Mouse (Mus musculus) adrenal gland, adult 18-20 months (tissue): ENCODE measurements around the gene Mettl7b. TPM values are rescaled to one million over a fixed set of nuclear protein-coding genes. Genes with fewer than 3 reads are reported as not detected.

Experiments
- DNase-seq, 2 experiments: peaks; one replicate each; pipeline ENCODE4 v3.0.0; 2021 to 2022; ENCODE audit warnings: low spot score in 2 of 2
- total RNA-seq, 2 experiments: library from RNA; stranded (reverse); gene quantifications; 1 replicate in 1 of 2; 2 replicates in 1 of 2; pipeline ENCODE4 v1.2.3; 2021

The Mettl7b gene
- total RNA-seq, 2 experiments from 2014 or later: 0.32 to 0.33 TPM

DNA sequence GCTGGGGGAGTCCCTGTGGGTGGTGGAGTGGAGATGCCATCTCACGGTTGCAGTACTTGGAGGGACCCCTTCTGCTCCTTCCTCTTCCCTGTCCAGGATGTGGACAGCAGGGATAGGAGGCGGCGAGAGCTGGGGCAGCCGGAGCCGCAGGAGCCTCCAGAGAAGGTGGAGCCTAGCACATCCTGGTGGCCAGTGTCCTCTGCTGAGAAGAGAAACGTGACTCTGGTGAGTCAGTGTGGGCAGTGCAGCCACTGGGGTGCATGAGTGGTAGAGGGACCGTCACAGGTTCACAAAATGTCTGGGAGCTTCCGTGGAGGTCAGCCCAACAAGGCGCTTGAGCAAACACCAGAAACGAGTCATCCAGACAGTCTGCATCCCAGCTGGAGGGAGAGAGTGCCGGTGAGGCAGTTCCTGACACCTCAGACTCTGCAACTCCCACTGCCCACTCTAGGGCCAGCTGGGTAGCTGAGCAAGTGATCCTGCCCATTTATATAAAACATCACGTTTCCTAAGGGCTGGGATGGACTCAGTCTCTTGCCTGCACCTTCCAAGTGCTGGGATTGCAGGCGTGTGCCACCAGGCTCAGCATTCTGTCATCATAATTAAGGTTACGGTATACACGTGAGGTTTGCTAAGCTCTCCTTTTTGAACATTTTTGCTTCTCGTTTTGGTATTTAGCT is 10.4 kb downstream of the Mettl7b start:
- DNase-seq: no peak

DNA sequence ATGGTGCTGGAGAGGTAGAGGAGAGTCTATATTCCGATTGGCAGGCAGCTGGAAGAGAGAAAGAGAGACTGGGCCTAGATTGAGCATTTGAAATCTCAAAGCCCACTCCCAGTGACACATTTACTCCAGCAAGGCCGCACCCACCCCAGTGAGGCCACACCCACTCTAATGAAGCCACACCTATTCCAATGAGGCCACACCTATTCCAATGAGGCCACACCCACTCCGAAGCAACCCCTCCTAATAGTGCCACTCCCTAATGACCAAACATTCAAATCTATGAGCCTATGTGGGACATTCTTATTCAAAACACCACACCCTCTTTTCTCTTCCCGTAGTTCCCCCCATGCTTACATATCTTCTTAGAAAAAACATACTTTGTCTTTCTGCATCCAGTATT is 13.3 kb downstream of the Mettl7b start:
- DNase-seq: no peak

DNA sequence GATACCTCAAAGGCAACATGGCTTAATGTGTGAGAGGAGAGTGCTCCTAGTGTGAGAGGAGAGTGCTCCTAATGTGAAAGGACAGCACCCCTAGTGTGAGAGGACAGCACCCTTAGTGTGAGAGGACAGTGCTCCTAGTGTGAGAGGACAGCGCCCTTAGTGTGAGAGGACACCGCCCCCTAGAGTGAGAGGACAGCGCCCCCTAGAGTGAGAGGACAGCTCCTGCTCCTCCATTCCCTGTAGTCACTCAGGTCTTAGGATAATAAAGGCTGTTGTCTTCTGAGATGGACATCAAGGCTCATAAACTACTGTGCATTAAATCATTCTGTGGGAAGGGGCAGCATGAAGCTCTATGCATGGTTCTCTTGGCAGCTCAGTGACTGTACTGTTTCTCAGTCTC is 15.1 kb downstream of the Mettl7b start:
- DNase-seq: peak; percentile 20 to 40

DNA sequence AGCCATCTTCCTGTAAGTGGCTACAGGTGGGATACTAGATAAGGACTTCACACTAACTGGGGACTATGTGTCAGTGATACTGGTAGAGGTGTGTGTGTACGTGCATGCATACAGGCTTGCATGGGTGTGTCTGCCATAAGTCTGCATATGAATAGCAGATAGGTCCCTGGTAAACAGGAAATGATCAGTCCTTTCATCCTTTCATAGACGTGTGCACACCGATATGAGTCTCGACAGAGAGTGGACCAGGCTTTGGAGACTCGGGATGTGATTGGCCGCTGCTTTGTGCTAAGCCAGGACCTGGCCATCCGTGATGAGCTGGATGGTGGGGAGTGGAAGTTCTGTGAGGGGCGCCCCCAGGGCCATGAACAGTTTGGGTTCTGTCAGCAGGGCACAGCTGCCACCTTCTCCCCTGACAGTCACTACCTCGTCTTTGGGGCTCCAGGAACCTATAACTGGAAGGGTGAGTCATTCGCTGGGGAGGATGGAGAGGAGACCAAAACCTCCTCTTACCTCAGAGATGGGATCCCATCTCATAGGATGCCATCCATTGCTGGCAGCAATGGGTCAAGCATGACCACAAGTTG is 20.2 kb downstream of the Mettl7b start:
- DNase-seq: no peak

DNA sequence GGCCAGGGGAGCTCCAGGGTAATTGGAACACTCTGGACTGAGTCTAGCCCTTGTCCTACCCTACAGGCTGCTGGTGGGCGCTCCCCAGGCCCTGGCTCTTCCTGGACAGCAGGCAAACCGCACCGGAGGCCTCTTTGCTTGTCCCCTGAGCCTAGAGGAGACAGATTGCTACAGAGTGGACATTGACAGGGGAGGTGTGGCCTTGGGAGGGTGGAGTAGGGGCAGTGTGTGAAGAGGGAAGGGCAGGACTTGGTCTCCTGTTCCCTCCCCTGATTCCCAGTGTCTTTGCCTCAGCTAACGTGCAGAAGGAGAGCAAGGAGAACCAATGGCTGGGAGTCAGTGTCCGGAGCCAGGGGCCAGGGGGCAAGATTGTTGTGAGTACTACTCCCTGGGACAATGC is 21.8 kb downstream of the Mettl7b start:
- DNase-seq: no peak

DNA sequence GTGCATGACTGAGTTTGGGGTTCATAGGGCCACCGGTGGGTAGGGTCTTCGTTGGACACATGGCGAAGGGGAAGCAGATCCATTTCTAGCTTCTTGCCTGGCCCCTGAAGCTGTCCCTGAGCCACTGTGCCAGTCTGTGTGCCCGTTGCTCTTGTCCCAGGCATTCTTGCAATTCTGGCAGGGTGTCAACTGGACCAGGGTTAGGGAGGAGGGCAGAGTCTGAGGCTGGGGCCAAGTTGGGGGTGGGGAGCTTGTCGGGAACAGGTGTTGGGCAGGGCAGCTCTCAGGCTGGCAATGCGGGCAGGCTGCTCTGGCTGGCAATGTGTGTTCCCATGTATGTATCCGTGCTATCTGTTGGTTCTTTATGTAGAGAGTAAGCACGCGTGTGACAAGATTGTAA is 22.3 kb downstream of the Mettl7b start:
- peak in 1 of 2 experiments; percentile 48 for DNase-seq

DNA sequence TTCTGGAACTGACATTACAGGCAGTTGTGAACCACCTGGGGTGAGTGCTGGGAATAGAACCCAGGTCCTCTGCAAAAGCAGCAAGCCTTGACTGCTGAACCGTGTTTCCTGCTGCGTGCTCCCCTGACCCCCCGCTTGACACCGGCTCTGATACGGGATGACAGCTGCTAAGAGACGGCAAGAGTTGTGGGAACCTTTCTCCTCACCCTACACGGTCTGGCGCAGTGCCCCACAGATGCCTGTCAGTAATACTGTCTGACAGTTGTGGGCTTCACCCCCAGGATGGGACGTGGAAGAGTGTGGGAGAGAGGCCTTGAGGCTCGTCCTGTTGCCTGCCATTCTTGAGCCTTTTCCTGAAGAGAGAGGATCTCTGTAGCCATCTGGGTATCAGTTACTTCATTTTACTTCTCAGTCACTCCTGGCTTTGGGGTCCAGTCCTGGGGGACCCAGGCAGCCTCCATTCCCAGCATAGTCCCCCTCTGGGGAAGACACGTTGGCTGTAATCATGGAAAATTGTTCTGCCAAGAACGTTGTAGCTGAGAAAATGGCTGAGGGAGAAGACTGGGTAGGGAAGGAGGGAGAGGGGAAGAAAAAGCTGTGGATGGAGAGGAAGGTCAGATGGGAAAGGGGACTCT is 22.9 kb downstream of the Mettl7b start:
- no peak for DNase-seq

DNA sequence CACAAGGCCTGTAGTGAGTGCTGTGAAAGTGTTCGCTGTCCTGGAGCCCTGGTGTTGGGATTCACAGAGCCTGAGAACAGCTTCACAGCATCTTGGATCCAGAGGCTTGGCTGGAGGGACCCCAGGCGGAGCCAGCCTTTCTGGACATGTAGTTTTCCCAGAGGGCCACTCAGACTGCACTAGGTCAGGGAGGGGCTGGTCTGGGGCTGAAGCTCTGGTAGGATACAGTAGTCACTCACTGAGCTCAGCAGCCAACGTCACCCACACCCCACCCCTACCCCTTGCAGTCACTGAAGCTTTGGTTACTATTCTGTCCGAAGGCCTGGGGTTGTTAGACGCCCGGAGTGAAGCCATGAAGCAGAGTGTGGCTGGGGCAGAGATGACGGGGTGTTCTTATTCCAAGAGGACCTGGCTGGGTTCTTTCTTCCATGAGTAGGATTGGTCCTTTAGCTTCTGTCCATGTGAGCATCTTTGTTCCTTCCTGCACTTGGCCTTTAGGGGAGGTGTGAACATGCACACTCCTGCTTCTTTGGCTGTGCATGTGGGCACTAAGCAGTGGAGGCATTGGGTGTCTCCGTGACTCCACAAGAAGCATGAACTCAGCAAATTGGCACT is 24.9 kb downstream of the Mettl7b start:
- DNase-seq: no peak

DNA sequence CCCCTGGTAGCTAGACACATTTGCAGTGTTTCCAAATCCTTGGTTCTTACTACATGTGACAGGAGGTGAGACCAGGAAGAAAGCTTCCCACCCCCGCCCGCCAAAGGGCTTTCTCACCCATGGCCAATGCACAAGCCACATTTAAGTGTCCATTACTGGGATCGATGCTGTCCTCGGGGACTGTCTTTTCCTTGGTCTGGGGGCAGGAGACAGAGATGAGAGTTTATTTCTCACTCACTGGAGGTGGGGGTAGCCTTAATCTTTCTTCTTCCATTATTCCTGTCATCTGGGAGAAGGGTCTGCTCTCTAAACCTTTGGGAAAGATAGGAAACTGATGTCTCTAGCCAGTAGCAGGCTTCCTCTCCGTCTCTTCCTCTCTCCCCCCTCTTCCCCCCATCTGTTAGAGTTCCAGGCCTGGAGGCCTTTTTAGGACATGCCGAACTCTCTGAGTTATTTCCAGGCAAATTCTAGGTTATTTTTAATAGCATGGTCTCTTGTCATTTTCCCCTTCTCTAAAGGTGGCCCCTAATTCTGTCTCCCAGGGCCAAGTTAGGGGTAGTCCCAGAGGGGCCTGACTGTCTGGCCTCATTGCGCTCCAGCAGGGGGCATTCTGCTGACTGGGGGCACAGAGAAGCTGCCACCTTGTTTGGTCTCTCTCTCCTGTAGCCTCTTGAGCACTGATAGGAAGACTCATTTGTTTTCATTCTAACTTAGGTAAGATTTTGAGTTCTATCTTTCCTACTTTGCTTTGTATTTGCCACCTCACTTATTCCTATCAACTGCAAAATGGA is 25.6 kb downstream of the Mettl7b start:
- no peak for DNase-seq

DNA sequence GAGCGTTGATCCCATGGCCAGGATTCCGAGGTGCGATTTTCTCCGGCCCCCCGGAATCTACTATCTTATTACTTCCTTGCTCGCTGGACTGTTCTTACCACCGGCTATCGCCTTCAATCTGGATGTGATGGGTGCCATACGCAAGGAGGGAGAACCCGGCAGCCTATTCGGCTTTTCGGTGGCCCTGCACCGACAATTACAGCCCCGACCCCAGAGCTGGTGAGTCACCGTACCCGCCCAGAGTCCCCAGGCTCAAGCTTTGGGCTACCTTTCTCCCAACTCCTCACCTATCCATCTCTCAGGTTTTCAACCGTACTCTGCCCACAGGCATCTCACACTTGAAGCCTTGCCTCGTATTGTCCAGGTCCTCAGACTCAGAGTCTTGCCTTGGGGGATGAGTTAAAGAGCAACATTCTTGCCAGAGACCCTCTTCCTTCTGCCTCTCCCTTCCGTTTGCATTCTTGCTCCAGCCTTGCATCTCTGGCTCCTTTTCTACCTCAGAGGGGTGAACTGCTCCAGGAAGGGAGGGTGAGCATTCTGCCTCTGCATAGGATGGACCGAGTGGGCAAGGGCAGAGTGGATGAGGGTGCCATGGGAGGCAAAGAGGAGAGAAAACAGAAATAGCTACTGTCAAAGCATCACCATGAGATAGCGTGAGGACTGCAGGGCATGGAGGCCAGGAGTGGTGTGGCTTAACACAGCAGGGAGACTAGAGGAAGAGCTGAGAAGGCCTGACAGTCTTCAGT is 26.6 kb downstream of the Mettl7b start:
- DNase-seq: no peak

DNA sequence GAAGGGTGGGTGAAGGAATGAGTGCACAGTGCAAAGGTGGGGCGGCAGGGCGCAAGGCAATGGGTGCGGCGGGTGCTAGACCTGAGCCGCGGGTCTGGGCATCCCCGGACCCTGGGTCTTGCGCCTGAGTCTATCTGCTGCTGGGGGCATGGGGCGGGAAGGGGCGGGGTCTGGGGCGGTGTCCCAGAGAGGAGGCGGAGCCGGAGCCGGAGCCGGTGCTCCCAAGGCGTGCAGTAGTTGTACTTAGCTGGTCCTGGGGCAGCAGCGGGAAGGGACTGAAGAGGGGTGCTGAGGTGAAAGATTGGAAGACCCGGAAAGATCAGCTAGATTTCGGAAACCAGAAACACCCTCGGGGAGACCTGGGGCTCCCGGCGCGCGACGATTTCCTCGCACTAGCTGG is 27.2 kb downstream of the Mettl7b start, which contains the start of gene Itga7:
Itga7 (plus strand) TSS at position 245 of the 400 bp plus-strand sequence.
- peak in 1 of 2 experiments; percentile 44 for DNase-seq

DNA sequence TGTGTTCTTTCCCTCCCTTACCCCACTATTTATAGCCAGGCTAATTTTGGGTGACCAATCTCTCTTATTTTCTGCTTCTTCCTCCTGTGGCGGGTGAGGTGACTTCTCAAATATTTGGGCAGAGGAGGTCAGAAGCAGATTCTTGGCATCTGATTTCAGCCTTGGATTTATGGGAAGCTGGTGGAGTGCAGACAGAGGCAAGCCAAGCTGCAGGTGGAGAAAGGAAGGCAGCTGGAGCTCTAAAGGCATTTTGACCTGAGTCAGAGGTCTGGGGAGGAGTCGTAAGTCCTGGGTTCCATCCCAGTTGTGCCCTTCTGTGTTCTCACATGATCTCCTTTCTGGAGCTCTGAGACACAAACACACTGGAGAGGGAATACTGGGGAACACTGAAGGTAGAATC is 29.3 kb downstream of the Mettl7b start:
- no peak for DNase-seq

DNA sequence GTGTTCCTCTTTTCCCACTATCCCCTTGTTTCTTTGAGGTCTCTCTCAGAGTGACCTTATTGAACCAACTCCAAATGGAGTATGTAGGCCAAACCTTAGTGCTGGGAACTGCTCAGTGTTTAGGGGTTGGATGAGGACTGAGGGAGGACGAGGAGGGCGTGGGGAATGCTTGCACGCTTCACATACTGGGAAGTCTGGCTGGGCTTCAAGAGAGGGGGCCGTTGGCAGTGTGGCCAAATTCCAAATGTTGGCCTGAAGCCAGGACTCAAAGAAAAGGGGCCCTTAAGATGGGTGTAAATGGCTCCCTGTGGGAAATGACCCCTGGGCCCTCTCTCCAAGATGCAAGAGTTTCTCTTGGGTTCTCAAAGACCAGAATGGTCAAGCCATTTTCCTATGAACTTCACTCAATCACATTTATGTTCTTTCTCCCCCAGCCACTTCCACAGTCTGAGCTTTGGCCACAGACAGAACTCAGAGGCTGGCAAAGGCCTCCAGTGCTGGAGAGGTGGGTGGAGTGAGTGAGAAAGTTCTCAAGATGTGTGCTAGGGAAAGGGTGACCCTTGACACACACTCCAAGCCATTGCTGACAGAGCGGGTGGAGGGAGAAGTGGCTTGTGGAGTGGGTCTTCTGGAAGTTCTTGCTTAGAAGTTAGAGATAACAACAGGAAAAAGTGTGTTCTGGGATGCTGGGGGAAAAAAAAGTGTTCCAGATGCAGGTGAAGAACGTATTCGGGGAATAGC is 31.0 kb downstream of the Mettl7b start:
- no peak for DNase-seq

DNA sequence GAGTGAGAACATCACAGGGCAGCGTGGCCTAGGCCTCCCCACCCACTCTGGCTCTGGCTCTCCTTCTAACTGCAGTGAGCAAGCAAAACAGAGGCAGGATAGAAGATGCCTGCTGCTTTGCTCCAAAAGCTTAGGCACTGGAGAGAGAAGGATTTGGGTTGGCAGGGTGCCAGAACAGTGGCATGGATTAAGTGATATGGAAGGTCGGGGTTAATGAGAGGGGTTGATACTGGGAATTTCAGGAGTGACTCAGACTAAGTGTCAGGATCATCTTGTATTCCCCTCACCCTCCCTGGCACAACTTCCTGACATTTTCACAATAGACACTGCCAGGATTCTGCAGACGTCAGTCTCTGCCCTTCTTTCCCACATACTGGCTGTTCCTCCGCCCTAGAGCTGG is 32.4 kb downstream of the Mettl7b start:
- DNase-seq: no peak

DNA sequence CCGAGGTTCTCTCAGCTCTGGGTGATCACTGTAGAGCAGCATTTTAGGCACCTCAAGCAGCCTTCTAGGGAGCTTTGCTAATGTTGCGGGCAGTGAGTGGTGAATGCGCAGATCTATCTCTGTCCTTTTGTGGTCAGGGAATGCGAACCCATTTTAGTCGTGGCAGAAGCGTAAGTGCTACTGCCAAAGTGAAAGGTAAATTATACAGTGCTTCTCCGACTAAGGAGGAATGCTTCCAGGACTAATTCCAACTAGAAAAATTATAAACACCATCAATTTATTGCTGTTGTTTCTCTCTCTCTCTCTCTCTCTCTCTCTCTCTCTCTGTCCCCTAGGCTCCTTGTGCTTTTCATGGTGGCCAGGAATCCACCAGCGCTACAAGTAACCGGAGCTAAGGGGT is 36.9 kb downstream of the Mettl7b start, which contains the start of gene Bloc1s1:
Bloc1s1 (minus strand) TSS at position 101 of the 400 bp plus-strand sequence.
- DNase-seq: no peak

DNA sequence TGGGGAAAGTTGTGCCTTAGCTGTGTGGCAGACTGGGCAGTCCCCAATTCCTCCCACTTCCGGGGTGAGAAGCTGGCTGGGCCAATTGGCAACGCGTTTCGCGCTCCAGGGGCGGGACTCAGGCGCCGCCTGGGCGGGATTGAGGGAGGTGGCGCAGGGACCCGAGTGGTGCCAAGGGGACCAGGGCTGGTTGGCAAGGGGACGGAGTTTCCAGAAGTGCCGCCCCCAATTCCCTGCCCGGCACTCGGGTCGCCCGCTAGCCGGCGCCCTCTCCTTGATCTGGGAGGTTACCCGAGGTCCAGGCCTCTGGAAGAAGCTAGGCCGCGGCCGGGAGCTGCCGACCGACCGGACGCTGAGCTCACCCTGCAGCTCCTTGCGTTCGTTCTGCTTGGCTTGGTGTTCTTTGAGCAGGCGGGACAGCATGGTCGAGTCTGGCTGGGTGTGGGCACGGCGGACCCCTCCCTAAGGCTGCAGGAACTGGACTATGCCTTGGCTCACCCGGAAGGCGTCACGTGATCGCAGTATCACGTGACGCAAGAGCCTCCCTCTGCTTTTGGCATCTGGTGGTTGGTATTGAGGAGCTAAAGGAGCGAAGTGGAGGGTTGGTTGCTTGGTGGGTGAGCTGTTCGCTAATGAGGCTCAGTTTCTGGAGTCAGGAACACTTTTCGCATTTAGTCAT is 37.6 kb downstream of the Mettl7b start:
- DNase-seq: peak; percentile 92

DNA sequence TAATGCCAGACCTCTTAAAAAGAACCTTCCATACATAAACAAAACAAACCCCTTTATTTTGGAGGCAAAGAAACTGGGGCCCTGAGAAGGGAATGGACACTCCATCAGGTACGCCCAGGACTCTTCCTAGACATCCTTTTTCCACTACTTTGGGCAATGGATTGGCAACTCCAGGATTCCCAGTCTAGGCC is 38.1 kb downstream of the Mettl7b start, which contains the start of gene Rdh5:
Rdh5 (minus strand) TSS at position 67 of the 191 bp plus-strand sequence.
- DNase-seq: no peak

DNA sequence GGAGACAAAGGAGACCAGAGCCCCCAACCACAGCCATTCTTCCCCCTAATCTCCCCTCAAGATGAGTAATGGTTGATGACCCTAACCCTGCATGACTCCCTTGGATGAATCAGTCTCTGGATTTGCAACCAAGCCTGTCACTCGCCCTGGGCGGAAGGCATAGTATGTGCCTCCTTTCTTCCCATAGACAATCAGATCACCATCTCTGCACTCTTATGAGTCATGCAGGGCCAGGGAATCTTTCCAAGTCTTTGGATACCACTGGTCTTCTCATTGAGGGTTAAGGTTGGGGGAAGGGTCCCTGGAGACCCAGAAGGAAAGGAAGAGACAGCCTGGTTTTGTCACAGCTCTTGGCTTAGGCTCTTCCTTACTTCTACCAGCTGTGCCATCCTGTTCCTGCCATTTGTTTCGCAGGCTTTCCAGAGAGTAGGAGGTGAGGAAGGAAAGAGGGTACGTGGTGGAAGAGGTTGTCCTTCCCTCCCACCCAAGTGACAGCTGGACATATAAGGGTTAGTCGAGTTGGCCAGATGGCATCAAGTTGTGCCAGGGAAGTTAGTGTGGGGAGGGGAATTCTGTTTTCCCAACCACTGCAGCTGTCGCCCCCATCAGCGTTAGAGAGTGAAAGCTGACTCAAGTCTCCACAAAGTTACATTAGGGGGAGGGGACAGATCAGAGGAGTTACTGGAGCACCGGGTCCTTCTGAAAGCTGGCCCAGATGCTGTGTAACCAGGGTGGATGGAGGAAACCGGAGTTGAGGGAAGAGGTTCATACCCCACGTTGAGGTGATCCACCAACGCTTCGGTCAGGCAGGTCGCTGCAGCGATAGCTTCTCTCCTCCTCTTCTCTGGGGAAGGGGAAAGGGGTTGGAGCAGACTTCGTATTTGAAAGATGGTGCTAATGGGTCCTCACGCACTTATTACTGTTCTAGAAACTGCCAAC is 38.6 kb downstream of the Mettl7b start:
- DNase-seq: peak; percentile 26 to 33
